Mouse (Mus musculus): ENCODE measurements around the gene Olfr1411. TPM values are rescaled to one million over a fixed set of nuclear protein-coding genes. Genes with fewer than 3 reads are reported as not detected.

Gene Olfr1411
- total RNA-seq, 1 experiment: not detected

Other genes with a start within 250 kb of the Olfr1411 start
- 123 and 136 TPM in 2 replicates for gene Ndufa10, start 120.6 kb upstream of the Olfr1411 start, total RNA-seq (2012; rRNA removed)
- not detected in 2 replicates for gene Olfr1416, start 109.3 kb upstream of the Olfr1411 start, total RNA-seq (2012; rRNA removed)
- gene Olfr1415, start 98.3 kb upstream of the Olfr1411 start, total RNA-seq (2012; rRNA removed): not detected in 2 replicates
- gene Olfr1414, start 75.8 kb upstream of the Olfr1411 start, total RNA-seq (2012; rRNA removed): not detected in 2 replicates
- not detected in 2 replicates for gene Olfr1413, start 23.1 kb upstream of the Olfr1411 start, total RNA-seq (2012; rRNA removed)
- gene Olfr1412, start 8.6 kb upstream of the Olfr1411 start, total RNA-seq (2012; rRNA removed): not detected in 2 replicates
- gene Olfr1410, start 11.4 kb downstream of the Olfr1411 start, total RNA-seq (2012; rRNA removed): 0.05 and 0.09 TPM in 2 replicates
- 0.05 and 0.22 TPM in 2 replicates for gene Olfr12, start 23.4 kb downstream of the Olfr1411 start, total RNA-seq (2012; rRNA removed)
- gene Cops9, start 47.6 kb downstream of the Olfr1411 start, total RNA-seq (2012; rRNA removed): 124 and 176 TPM in 2 replicates
- gene Otos, start 54.4 kb downstream of the Olfr1411 start, total RNA-seq (2012; rRNA removed): 0.26 TPM in 1 of 2 replicates, not detected in the other
- gene Gpc1, start 237.2 kb downstream of the Olfr1411 start, total RNA-seq (2012; rRNA removed): 38.0 and 49.9 TPM in 2 replicates

Data from ES-E14 (cell line).